Mouse (Mus musculus) stomach, postnatal 0 days (tissue): Measurements from ENCODE around the gene Zmynd8.
A peak's percentile ranks its signal among the peaks of the same experiment; 100 is the strongest.

Experiments
- CTCF ChIP-seq: IDR thresholded peaks from 2 replicates; pipeline ENCODE4 v1.5.1; 2016; ENCODE audit warnings: antibody characterized with exemption, low read depth, mild to moderate bottlenecking, moderate library complexity
- EP300 ChIP-seq: optimal IDR thresholded peaks from 2 replicates; pipeline ENCODE3; 2016; ENCODE audit warnings: antibody characterized with exemption

- peak; percentile 47 for TF ChIP-seq CTCF
- TF ChIP-seq EP300, result no peak
Measured at GRCm38 (mm10) chr2:165899474-165899873, 658 bp upstream of the Zmynd8 start.
